Mouse (Mus musculus): ENCODE measurements around the gene Bhmt. TPM values are rescaled to one million over a fixed set of nuclear protein-coding genes. Genes with fewer than 3 reads are reported as not detected.

Bhmt gene
- total and polyA plus RNA-seq, 3 experiments, result not detected

DNA sequence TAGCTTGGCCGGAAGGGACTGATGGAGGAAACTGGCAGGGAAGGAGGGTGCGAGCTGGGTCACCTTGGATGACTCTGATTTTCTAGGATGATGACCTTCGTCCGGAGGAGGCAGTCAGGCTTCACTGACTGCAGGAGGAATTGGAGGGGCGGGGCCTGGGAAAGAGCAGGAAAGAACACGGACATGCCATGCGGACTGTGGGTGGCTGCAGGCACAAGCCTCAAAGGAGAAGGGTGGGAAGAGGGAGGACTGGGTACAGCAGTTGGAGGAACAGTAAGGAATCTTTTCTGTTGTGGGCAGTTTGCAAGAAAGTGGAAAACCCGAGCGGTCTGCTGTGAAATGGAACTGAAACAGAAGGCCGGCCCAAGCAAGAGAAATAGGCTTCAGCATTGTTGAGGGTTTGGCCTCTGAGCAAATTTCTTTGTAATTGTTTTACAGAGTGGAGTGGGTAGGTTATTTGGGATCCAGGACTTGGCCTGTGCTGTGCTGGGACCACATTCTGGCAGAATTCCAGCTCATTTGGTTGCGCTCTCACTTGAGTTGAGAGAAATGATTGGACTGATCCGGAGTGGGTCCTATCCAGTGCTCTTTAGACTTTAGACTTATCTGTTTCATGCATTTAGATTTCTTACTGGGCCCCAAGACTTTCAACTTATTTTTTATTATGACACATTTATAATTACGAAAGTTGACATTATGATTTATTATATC, 30.7 kb downstream of the Bhmt start:
- no peak for TF ChIP-seq JUND (IDR thresholded peaks at IDR 0.05; ENCODE audit: low read depth, low read length)
- no peak for TF ChIP-seq MAX (IDR thresholded peaks at IDR 0.05; ENCODE audit: low read length)
- no peak for TF ChIP-seq BHLHE40 (IDR thresholded peaks at IDR 0.05; ENCODE audit: borderline replicate concordance, low read depth, low read length)
- TF ChIP-seq ZC3H11A (IDR thresholded peaks at IDR 0.05; ENCODE audit: low read depth, low read length), result no peak
- no peak for TF ChIP-seq MAZ (IDR thresholded peaks at IDR 0.05; ENCODE audit: low read depth, low read length)
- TF ChIP-seq KAT2A (conservative IDR thresholded peaks at IDR 0.05; ENCODE audit: low read depth, low read length), result no peak
- TF ChIP-seq SMC3 (IDR thresholded peaks at IDR 0.05; ENCODE audit: low read depth, low read length), result no peak
- no peak for TF ChIP-seq NRF1 (IDR thresholded peaks at IDR 0.05; ENCODE audit: insufficient read depth, low read depth, low read length, poor library complexity, severe bottlenecking)
- no peak for TF ChIP-seq NELFE (IDR thresholded peaks at IDR 0.05; ENCODE audit: low read depth, low read length)
- Histone ChIP-seq H3K27me3 (ENCODE audit: control insufficient read depth in 1 of 2, insufficient read depth in 2 of 2, low read length in 2 of 2) (no peaks in the 10 kb centered on the region; a peak in 2 of 4 replicates), H3K27ac (ENCODE audit: control insufficient read depth, low read depth, low read length) (no peak overlapping the region), H3K4me3 (ENCODE audit: control insufficient read depth in 1 of 2, insufficient read depth in 1 of 2, low read depth in 2 of 2, low read length in 2 of 2) (no peak overlapping the region), H3K9ac (ENCODE audit: control insufficient read depth, low read depth, low read length, poor library complexity, severe bottlenecking) (no peak overlapping the region), H3K4me1 (ENCODE audit: control insufficient read depth in 1 of 2, insufficient read depth in 2 of 2, low read length in 2 of 2) (0 out of 4 replicates have a peak, but pooled peaks cover 0 to under 1% of the 10 kb centered on the region in 2 experiments), H3K36me3 (ENCODE audit: control insufficient read depth in 1 of 2, insufficient read depth in 2 of 2, low read length in 2 of 2) (no peaks in the 10 kb centered on the region), H3K79me2 (ENCODE audit: control insufficient read depth, insufficient read depth, low read length, poor library complexity) (no peaks in the 10 kb centered on the region), H3K9me3 (replicated peaks; ENCODE audit: insufficient read depth, low read length) (no peaks in the 10 kb centered on the region)
- no peak for DNase-seq (ENCODE audit: low read depth, low spot score)

DNA sequence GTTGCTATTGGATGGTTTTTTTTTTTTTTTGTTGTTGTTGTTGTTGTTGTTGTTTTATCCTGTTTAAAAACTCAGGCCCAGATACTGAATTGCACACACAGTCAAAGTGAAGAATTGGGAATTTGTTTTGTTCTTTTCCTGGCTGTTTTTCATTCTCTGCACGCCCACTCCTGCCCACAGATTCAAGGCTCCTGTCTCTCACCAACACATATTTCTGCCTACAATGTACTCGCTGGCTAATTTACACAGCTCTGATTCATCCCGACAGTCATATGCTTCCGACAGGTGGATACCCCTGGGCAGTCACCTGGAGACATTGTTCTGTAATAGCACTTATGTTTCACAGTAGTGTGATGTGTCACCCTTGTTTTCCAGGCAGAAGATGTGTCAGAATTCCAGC, 33.1 kb downstream of the Bhmt start:
- no peaks in the 10 kb centered on the region; a peak in 2 of 4 replicates for H3K27me3 ChIP-seq (ENCODE audit: control insufficient read depth in 1 of 2, insufficient read depth in 2 of 2, low read length in 2 of 2)
- TF ChIP-seq MYC (IDR thresholded peaks at IDR 0.05; ENCODE audit: low read depth, low read length) (no peak), POLR2AphosphoS5 (IDR thresholded peaks at IDR 0.05; ENCODE audit: borderline replicate concordance, low read depth, low read length) (no peak), HCFC1 (IDR thresholded peaks at IDR 0.05; ENCODE audit: low read depth, low read length) (no peak)
- H3K9ac ChIP-seq (ENCODE audit: control insufficient read depth, low read depth, low read length, poor library complexity, severe bottlenecking), result no peak overlapping the region
- no peaks in the 10 kb centered on the region for H3K9me3 ChIP-seq (replicated peaks; ENCODE audit: insufficient read depth, low read length)
- no peaks in the 10 kb centered on the region for H3K36me3 ChIP-seq (ENCODE audit: control insufficient read depth in 1 of 2, insufficient read depth in 2 of 2, low read length in 2 of 2)
- no peak for DNase-seq (ENCODE audit: low read depth, low spot score)
- no peak overlapping the region for H3K4me3 ChIP-seq (ENCODE audit: control insufficient read depth in 1 of 2, insufficient read depth in 1 of 2, low read depth in 2 of 2, low read length in 2 of 2)
- no peaks in the 10 kb centered on the region for H3K79me2 ChIP-seq (ENCODE audit: control insufficient read depth, insufficient read depth, low read length, poor library complexity)
- H3K4me1 ChIP-seq (ENCODE audit: control insufficient read depth in 1 of 2, insufficient read depth in 2 of 2, low read length in 2 of 2), result no peaks in the 10 kb centered on the region
- H3K27ac ChIP-seq (ENCODE audit: control insufficient read depth, low read depth, low read length), result no peak overlapping the region

DNA sequence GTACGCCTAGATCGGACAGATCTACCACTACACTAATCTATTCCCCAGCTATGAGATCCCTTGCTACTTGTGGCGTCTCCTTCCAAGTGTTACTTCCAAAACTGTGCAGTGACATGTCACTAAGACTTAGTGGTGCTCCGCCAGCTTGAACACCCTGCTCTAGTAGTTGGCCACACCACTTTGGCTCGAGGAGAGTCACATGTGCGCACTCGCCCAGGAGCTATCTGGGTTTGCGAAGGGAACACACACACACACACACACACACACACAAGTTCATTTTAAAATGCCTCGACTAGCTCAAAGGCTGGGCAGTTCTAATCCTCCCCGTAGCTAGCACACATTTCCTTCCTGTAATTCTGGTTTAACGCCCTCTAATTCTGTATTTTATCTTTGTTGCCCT, 36.2 kb downstream of the Bhmt start:
- DNase-seq (ENCODE audit: low read depth, low spot score), result no peak
- H3K9ac ChIP-seq (ENCODE audit: control insufficient read depth, low read depth, low read length, poor library complexity, severe bottlenecking), result no peak overlapping the region
- no peak for TF ChIP-seq MYB (IDR thresholded peaks at IDR 0.05; ENCODE audit: low read depth, low read length)
- no peak for TF ChIP-seq ZKSCAN1 (IDR thresholded peaks at IDR 0.05; ENCODE audit: low read depth, low read length)
- no peak for TF ChIP-seq GATA1 (IDR thresholded peaks at IDR 0.05; ENCODE audit: low read depth, low read length)
- TF ChIP-seq NELFE (IDR thresholded peaks at IDR 0.05; ENCODE audit: low read depth, low read length), result no peak
- TF ChIP-seq UBTF (IDR thresholded peaks at IDR 0.05; ENCODE audit: borderline replicate concordance, insufficient read depth, low read depth, low read length), result no peak
- no peak for TF ChIP-seq CHD2 (IDR thresholded peaks at IDR 0.05; ENCODE audit: low read length)
- TF ChIP-seq HCFC1 (IDR thresholded peaks at IDR 0.05; ENCODE audit: low read depth, low read length), result no peak
- TF ChIP-seq CHD1 (IDR thresholded peaks at IDR 0.05; ENCODE audit: low read depth, low read length), result no peak
- no peak for TF ChIP-seq MYC (IDR thresholded peaks at IDR 0.05; ENCODE audit: low read depth, low read length)
- no peak for TF ChIP-seq E2F4 (IDR thresholded peaks at IDR 0.05; ENCODE audit: borderline replicate concordance, low read depth, low read length)
- no peaks in the 10 kb centered on the region; a peak in 2 of 4 replicates for H3K27me3 ChIP-seq (ENCODE audit: control insufficient read depth in 1 of 2, insufficient read depth in 2 of 2, low read length in 2 of 2)
- H3K4me3 ChIP-seq (ENCODE audit: control insufficient read depth in 1 of 2, insufficient read depth in 1 of 2, low read depth in 2 of 2, low read length in 2 of 2), result no peak overlapping the region
- no peaks in the 10 kb centered on the region for H3K4me1 ChIP-seq (ENCODE audit: control insufficient read depth in 1 of 2, insufficient read depth in 2 of 2, low read length in 2 of 2)
- no peak overlapping the region for H3K27ac ChIP-seq (ENCODE audit: control insufficient read depth, low read depth, low read length)
- no peaks in the 10 kb centered on the region for H3K79me2 ChIP-seq (ENCODE audit: control insufficient read depth, insufficient read depth, low read length, poor library complexity)
- no peaks in the 10 kb centered on the region for H3K9me3 ChIP-seq (replicated peaks; ENCODE audit: insufficient read depth, low read length)
- H3K36me3 ChIP-seq (ENCODE audit: control insufficient read depth in 1 of 2, insufficient read depth in 2 of 2, low read length in 2 of 2), result no peaks in the 10 kb centered on the region

Measured in MEL (cell line).